Comparison of ENCODE assay signal across 8 mouse cellular contexts in the genomic region with DNA sequence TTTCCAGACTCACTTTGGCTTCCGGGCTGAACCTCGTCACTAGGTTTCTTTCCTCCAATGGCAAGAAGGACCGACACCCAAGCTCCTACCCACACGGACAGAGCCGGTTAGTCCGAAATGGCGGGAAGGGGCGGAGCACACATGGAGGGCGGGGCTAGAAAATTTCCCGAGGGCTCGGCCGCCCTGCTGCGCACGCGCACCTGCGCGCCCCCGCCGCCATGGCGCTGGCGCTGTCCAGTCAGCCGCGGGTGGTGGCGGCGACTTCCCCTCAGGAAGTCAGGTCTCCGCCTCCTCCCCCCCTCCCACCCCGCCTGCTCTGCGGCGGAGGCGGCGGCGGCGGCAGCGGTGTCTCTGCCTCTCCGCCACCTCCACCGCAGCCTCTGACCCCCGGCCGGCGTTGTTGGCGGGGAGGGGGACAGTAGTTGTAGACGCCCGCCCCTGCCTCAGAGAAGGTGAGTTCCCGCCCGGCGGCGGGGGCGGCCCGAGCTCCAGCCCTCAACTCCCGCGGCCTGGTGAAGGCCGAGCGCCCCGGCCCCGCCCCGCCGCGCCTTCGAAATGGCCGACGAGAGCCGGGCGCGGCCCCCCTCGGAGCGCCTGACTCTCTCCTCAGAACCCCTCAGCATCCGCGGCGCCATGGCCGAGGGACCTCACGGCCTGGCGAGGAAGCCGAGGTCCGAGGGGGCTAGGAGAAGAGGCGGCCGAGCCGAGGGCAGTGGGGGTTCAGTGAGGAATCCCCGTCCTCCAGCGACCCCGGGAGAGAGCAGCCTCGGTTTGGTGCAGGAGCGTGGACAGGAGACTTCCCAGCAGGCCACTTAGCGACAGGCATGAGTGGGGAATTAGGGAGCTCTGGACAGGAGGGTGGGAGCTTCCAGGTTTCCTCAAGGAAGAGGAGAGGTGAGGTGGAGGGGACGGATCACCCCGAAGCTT. TPM values are rescaled to one million over a fixed set of nuclear protein-coding genes. Genes with fewer than 3 reads are reported as not detected.
DNase-seq lines count a peak whose midpoint lies in the region; ATAC-seq and TF ChIP-seq lines count a peak whose summit lies in the region.

A gene (plus strand): TSS at position 289 of the 927 bp plus-strand sequence.

- H3K27me3 ChIP-seq in heart, embryonic 12.5 days (replicated peaks), result no peaks in the 10 kb centered on the region
- no peaks in the 10 kb centered on the region for H3K27me3 ChIP-seq in kidney, postnatal 0 days (ENCODE audit: insufficient read depth, low read length)
- no peaks in the 10 kb centered on the region for H3K27me3 ChIP-seq in liver, embryonic 11.5 days (replicated peaks; ENCODE audit: control insufficient read depth, insufficient read depth, low read length)
- H3K27me3 ChIP-seq in stomach, embryonic 14.5 days (ENCODE audit: control insufficient read depth, insufficient read depth, low read length), result no peaks in the 10 kb centered on the region

- peaks cover 27% of the 10 kb centered on the region for H3K4me1 ChIP-seq in heart, embryonic 12.5 days (replicated peaks)
- H3K4me1 ChIP-seq in kidney, postnatal 0 days (replicated peaks; ENCODE audit: insufficient read depth, low read length), result peaks cover 5% of the 10 kb centered on the region; the same call in 1 of the 2 replicates
- H3K4me1 ChIP-seq in liver, embryonic 11.5 days (replicated peaks; ENCODE audit: control insufficient read depth, insufficient read depth, low read length), result peaks cover 10% of the 10 kb centered on the region
- H3K4me1 ChIP-seq in stomach, embryonic 14.5 days (ENCODE audit: control insufficient read depth, insufficient read depth, low read length), result peaks cover 6% of the 10 kb centered on the region; the same call in 1 of the 2 replicates

- H3K9me3 ChIP-seq in heart, embryonic 12.5 days (replicated peaks), result no peaks in the 10 kb centered on the region
- H3K9me3 ChIP-seq in kidney, postnatal 0 days (replicated peaks; ENCODE audit: low read length), result no peaks in the 10 kb centered on the region
- H3K9me3 ChIP-seq in liver, embryonic 11.5 days (ENCODE audit: control insufficient read depth, low read length), result no peaks in the 10 kb centered on the region
- no peaks in the 10 kb centered on the region for H3K9me3 ChIP-seq in stomach, embryonic 14.5 days (ENCODE audit: control insufficient read depth, low read depth, low read length)

- H3K4me2 ChIP-seq in heart, embryonic 12.5 days, result peak within 1 kb of the TSS; percentile 87
- H3K4me2 ChIP-seq in kidney, postnatal 0 days (ENCODE audit: low read length), result peak within 1 kb of the TSS; percentile 78
- peak within 1 kb of the TSS; percentile 96 for H3K4me2 ChIP-seq in liver, embryonic 11.5 days
- peak within 1 kb of the TSS; percentile 61 for H3K4me2 ChIP-seq in stomach, embryonic 14.5 days (replicated peaks; ENCODE audit: low read depth, low read length)

- H3K4me3 ChIP-seq in heart, embryonic 12.5 days, result peak within 1 kb of the TSS; percentile 87
- H3K4me3 ChIP-seq in kidney, postnatal 0 days (replicated peaks; ENCODE audit: low read depth, low read length), result peak within 1 kb of the TSS; percentile 89
- peak within 1 kb of the TSS; percentile 89 for H3K4me3 ChIP-seq in liver, embryonic 11.5 days (ENCODE audit: low read depth, low read length)
- H3K4me3 ChIP-seq in stomach, embryonic 14.5 days (ENCODE audit: low read depth, low read length), result peak within 1 kb of the TSS; percentile 96

- H3K36me3 ChIP-seq in heart, embryonic 12.5 days, result no peaks in the 10 kb centered on the region
- H3K36me3 ChIP-seq in kidney, postnatal 0 days (ENCODE audit: insufficient read depth, low read length), result no peaks in the 10 kb centered on the region
- no peaks in the 10 kb centered on the region for H3K36me3 ChIP-seq in liver, embryonic 11.5 days (ENCODE audit: control insufficient read depth, insufficient read depth, low read length)
- H3K36me3 ChIP-seq in stomach, embryonic 14.5 days (ENCODE audit: control insufficient read depth, insufficient read depth, low read length), result no peaks in the 10 kb centered on the region

- TF ChIP-seq CTCF in kidney, postnatal 0 days (IDR thresholded peaks at IDR 0.05; ENCODE audit: low read depth), result no peak; the same call in 1 of the 2 replicates

- peak within 1 kb of the TSS; percentile 97 for H3K9ac ChIP-seq in heart, embryonic 12.5 days
- peak within 1 kb of the TSS; percentile 95 for H3K9ac ChIP-seq in kidney, postnatal 0 days (ENCODE audit: low read depth, low read length)
- H3K9ac ChIP-seq in liver, embryonic 11.5 days (ENCODE audit: low read depth, low read length), result peak within 1 kb of the TSS; percentile 95
- H3K9ac ChIP-seq in stomach, embryonic 14.5 days (replicated peaks; ENCODE audit: low read depth, low read length), result peak within 1 kb of the TSS; percentile 97

- under 1% methylated on average over 73 of the region's 84 CpGs for WGBS in heart, embryonic 12.5 days
- WGBS in kidney, postnatal 0 days, result under 1% methylated on average over 83 of the region's 84 CpGs
- under 1% methylated on average over 82 of the region's 84 CpGs for WGBS in liver, embryonic 11.5 days
- under 1% methylated on average over 74 of the region's 84 CpGs for WGBS in stomach, embryonic 14.5 days

- peak; percentile 92 for ATAC-seq in erythroid progenitor cell, adult 5-6 weeks (replicated peaks; ENCODE audit: low FRiP score, poor library complexity, severe bottlenecking)
- peak; percentile 93 for ATAC-seq in heart, embryonic 12.5 days (ENCODE audit: insufficient number of reproducible peaks, low FRiP score)
- ATAC-seq in kidney, postnatal 0 days (replicated peaks; ENCODE audit: low FRiP score, low read depth), result peak; percentile 94
- peak; percentile 89 for ATAC-seq in liver, embryonic 11.5 days (replicated peaks; ENCODE audit: low FRiP score)
- peak; percentile 93 for ATAC-seq in stomach, embryonic 14.5 days (ENCODE audit: insufficient number of reproducible peaks, insufficient read depth, low FRiP score, low read depth)

- peak within 1 kb of the TSS; percentile 98 for H3K27ac ChIP-seq in heart, embryonic 12.5 days (ENCODE audit: poor library complexity, severe bottlenecking)
- peak within 1 kb of the TSS; percentile 99 for H3K27ac ChIP-seq in kidney, postnatal 0 days
- peak within 1 kb of the TSS; percentile 94 for H3K27ac ChIP-seq in liver, embryonic 11.5 days (ENCODE audit: low read depth, low read length)
- H3K27ac ChIP-seq in stomach, embryonic 14.5 days (ENCODE audit: low read length), result peak within 1 kb of the TSS; percentile 96

- peak; percentile 97 for DNase-seq in CD4-positive helper T cell, adult 2 months (ENCODE audit: low read depth, low spot score)
- DNase-seq in brain, embryonic 18.5 days (ENCODE audit: low read depth, low spot score), result peak; percentile 90
- DNase-seq in kidney, postnatal 0 days (ENCODE audit: low spot score), result peak; percentile 98
- DNase-seq in liver, embryonic 11.5 days (ENCODE audit: low spot score), result peak; percentile 95
- peak; percentile 97 for DNase-seq in naive thymus-derived CD4-positive, alpha-beta T cell, adult 2 months (ENCODE audit: low read depth)

RNA-seq across cellular contexts. Expression of the gene that starts here (rescaled TPM):
- total RNA-seq in erythroid progenitor cell, adult 5-6 weeks (2015; ENCODE audit: low replicate concordance), result 21.8 and 56.9 TPM in 2 replicates
- total RNA-seq in erythroid progenitor cell, adult 5-6 weeks (2017; ENCODE audit: low replicate concordance), result 42.4 and 49.0 TPM in 2 replicates
- polyA plus RNA-seq in heart, embryonic 12.5 days (2016; fragmentation: Nextera tagmentation; extraction: Ambion mirVana), result 54.6 and 59.1 TPM in 2 replicates
- polyA plus RNA-seq in kidney, postnatal 0 days (2015; fragmentation: Nextera tagmentation; extraction: Ambion mirVana), result 90.7 and 93.1 TPM in 2 replicates
- polyA plus RNA-seq in liver, embryonic 11.5 days (2014; fragmentation: Nextera tagmentation; extraction: Ambion mirVana), result 35.5 and 40.3 TPM in 2 replicates
- polyA plus RNA-seq in stomach, embryonic 14.5 days (2014; fragmentation: Nextera tagmentation; extraction: Ambion mirVana), result 53.0 and 58.2 TPM in 2 replicates

Comparison
In these comparisons a context has a peak if more than half of its experiments do, and no peak if none do; other contexts are left out.
1. Peak in every context shown above with its lines: DNase-seq, ATAC-seq, H3K4me3 ChIP-seq and H3K27ac ChIP-seq.